Mouse (Mus musculus) hindbrain, postnatal 0 days (tissue): ENCODE measurements at regions not wholly inside any gene's neighbourhood (a gene's known extent, or its start where the extent isn't known, plus 50 kb on each side); places are given as distances from the start of the nearest gene placed in this dataset.
A peak's percentile ranks its signal among the peaks of the same experiment; 100 is the strongest.

Experiments used
- ATAC-seq: fragments of 200-750 bp; cut with Nextera tagmentation; 2 replicates; pipeline ENCODE4 v1.8.0; 2017; ENCODE audit warnings: mild to moderate bottlenecking, moderate TSS enrichment, moderate library complexity
- DNase-seq: peaks from one replicate; pipeline ENCODE4 v3.0.0-alpha.2; 2015; ENCODE audit warnings: low spot score
- H3K27ac ChIP-seq: fragments of 300-500 bp; sonication (generic); 2 replicates; pipeline ENCODE4 v1.5.1; 2014; ENCODE audit warnings: mild to moderate bottlenecking
- H3K27me3 ChIP-seq: fragments of 300-500 bp; sonication (generic); 2 replicates; pipeline ENCODE4 v1.6.1; 2014; ENCODE audit warnings: low read length, mixed read lengths; ENCODE audit not compliant: insufficient read depth
- H3K36me3 ChIP-seq: fragments of 300-500 bp; sonication (generic); 2 replicates; pipeline ENCODE4 v1.6.1; 2014; ENCODE audit warnings: low read length, mixed read lengths; ENCODE audit not compliant: insufficient read depth
- H3K4me1 ChIP-seq: fragments of 300-500 bp; sonication (generic); 2 replicates; pipeline ENCODE4 v1.6.1; 2014; ENCODE audit warnings: antibody characterized with exemption, low read length, mixed read lengths; ENCODE audit not compliant: insufficient read depth
- H3K4me2 ChIP-seq: fragments of 300-500 bp; sonication (generic); 2 replicates; pipeline ENCODE4 v1.6.1; 2014; ENCODE audit warnings: low read depth, mild to moderate bottlenecking, low read length, moderate library complexity, mixed read lengths
- H3K4me3 ChIP-seq: fragments of 300-500 bp; sonication (generic); 2 replicates; pipeline ENCODE4 v1.5.1; 2014; ENCODE audit warnings: low read length
- H3K9ac ChIP-seq: fragments of 300-500 bp; sonication (generic); replicated peaks from 2 replicates; pipeline ENCODE4 v1.6.1; 2014; ENCODE audit warnings: mild to moderate bottlenecking, low read length, moderate library complexity, mixed read lengths
- H3K9me3 ChIP-seq: fragments of 300-500 bp; sonication (generic); 2 replicates; pipeline ENCODE4 v1.6.1; 2016; ENCODE audit warnings: low read length, mixed read lengths
- CTCF ChIP-seq: IDR thresholded peaks from 2 replicates; pipeline ENCODE4 v1.5.1; 2016; ENCODE audit warnings: antibody characterized with exemption, control low read depth, low read depth
- WGBS: fragments of 180-500 bp; shearing (Covaris S2); extraction: QIAGEN DNeasy Blood & Tissue Kit; methylation state at CpG from one replicate; pipeline ENCODE4 v1.1.7; 2014; 5-methylcytosine and 5-hydroxymethylcytosine counted together

DNA sequence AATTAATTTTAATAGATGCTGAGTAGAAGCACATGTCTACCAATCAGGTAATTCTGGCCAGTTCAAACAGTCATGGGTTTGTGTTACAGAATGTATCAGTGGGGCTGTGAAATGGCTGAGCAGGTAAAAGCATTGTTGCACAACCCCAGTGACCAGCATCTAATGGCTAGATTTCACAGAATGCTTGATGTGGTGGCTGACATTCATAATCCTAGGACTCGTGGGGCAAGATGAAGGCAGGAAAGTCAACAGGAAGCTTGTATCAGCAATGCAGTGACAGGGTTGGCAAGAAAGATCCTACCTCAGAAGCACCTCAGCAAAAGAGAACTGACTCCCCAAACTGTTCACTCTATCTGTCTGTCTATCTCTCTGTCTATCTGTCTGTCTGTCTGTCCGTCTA is 186.7 kb downstream of the Satb1 start:
- no peaks in the 10 kb centered on the region for H3K27me3 ChIP-seq
- no peaks in the 10 kb centered on the region for H3K36me3 ChIP-seq
- H3K4me2 ChIP-seq: no peak overlapping the region
- H3K9me3 ChIP-seq: no peaks in the 10 kb centered on the region
- H3K27ac ChIP-seq: no peak overlapping the region
- H3K4me3 ChIP-seq: no peak overlapping the region
- H3K9ac ChIP-seq: no peak overlapping the region
- 85% methylated on average over 2 of the region's 2 CpGs for WGBS
- ATAC-seq (no peak), DNase-seq (no peak)
- H3K4me1 ChIP-seq: no peaks in the 10 kb centered on the region
- TF ChIP-seq CTCF: no peak

DNA sequence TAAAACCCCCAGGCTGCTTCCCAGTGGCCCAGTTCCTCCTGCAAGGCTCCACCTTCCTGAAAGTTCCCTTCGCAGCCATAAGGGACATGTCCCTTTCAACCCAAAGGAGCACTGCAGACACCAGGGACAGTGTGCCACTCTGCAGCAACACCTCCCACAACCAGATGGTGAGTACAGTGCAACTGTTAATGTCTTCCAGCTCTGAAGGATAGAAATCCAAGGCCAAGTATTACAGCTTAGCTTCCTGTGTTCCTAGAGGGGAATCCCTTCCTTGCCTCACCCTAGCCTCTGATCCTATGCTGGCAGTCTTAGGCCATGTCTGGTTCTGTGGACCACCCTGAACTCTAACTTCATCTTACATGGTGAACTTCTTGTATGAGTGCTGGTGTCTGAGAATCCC is 187.2 kb downstream of the Satb1 start:
- 95% methylated on average over 1 of the region's 1 CpGs for WGBS
- TF ChIP-seq CTCF: no peak
- no peak for ATAC-seq

DNA sequence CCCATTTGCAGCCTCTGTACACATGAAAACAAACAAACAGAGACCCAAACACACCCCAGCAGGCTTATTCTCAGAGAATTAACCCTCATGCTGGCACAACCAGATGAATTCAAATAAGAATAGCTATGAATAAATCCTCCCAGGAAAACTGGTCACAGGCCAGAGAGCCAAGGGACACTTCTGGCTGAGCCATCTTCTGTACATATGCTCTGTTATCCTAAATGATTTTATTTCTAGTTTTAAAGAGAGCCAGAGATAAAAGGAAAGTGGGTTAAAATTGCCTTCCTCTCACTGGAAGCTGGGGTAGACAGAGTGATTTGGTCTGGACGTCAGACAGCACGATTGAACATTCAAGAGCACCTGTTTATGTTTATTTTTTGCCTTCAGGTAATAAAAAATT is 190.4 kb downstream of the Satb1 start:
- Histone ChIP-seq H3K36me3 (no peaks in the 10 kb centered on the region), H3K9me3 (no peaks in the 10 kb centered on the region)
- 69% methylated on average over 2 of the region's 2 CpGs for WGBS

More for the DNA sequence above, 187.2 kb downstream of the Satb1 start:
- no peak overlapping the region for H3K4me3 ChIP-seq
- H3K4me2 ChIP-seq: no peak overlapping the region
- H3K9ac ChIP-seq: no peak overlapping the region
- no peaks in the 10 kb centered on the region for H3K4me1 ChIP-seq
- H3K36me3 ChIP-seq: no peaks in the 10 kb centered on the region
- no peaks in the 10 kb centered on the region for H3K9me3 ChIP-seq
- DNase-seq: no peak
- H3K27me3 ChIP-seq: no peaks in the 10 kb centered on the region
- H3K27ac ChIP-seq: no peak overlapping the region

DNA sequence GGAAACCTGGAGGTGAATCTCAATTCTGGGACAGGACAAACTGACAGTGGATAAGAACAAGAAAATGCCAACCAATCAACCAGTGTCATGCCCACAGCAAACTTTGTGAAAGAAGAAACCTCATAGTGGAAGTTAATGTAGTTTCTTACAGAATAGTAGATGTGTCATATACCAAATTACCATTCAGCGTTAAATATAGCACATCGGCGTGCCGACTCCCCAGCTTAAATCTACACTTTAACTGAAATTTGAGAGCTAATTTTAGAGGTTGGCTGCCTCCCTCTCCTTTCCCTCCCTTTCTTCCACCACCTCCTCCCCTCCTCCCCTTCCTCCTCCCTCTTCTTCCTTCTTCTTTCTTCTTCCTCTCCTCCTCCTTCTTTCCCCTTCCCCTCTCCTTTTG is 197.2 kb downstream of the Satb1 start:
- ATAC-seq: no peak
- H3K4me2 ChIP-seq: no peak overlapping the region
- H3K4me3 ChIP-seq: no peak overlapping the region
- no peak for TF ChIP-seq CTCF
- no peaks in the 10 kb centered on the region for H3K27me3 ChIP-seq
- no peaks in the 10 kb centered on the region for H3K9me3 ChIP-seq
- no peak overlapping the region for H3K27ac ChIP-seq
- H3K9ac ChIP-seq: no peak overlapping the region
- no peak for DNase-seq
- WGBS: 97% methylated on average over 4 of the region's 4 CpGs
- H3K4me1 ChIP-seq: no peaks in the 10 kb centered on the region
- no peaks in the 10 kb centered on the region for H3K36me3 ChIP-seq

More for the DNA sequence above, 190.4 kb downstream of the Satb1 start:
- TF ChIP-seq CTCF: no peak
- ATAC-seq: no peak
- no peak for DNase-seq
- Histone ChIP-seq H3K27ac (no peak overlapping the region), H3K4me2 (no peak overlapping the region), H3K27me3 (no peaks in the 10 kb centered on the region), H3K4me3 (no peak overlapping the region), H3K4me1 (no peaks in the 10 kb centered on the region), H3K9ac (no peak overlapping the region)

DNA sequence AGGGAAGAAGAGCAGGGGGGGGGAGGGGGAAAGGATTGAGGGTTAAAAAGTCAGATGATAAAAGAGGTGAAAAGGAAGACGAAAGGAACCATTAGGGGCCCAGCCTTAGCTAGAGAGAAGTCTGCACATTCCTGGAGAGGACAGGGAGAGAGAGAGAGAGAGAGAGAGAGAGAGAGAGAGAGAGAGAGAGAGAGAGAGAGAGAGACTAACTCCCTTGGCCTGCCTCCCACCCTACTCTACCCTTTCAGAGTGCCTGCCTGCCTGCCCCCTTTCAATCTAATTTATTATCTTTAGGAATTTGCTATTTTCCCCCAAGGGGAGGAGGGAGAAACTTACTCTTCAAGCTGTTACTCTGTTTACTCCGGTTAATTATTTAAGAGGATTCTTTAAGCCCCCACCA is 201.5 kb downstream of the Satb1 start:
- Histone ChIP-seq H3K9me3 (no peaks in the 10 kb centered on the region), H3K27me3 (no peaks in the 10 kb centered on the region), H3K4me3 (no peak overlapping the region), H3K36me3 (no peaks in the 10 kb centered on the region), H3K4me1 (no peaks in the 10 kb centered on the region), H3K4me2 (no peak overlapping the region), H3K9ac (no peak overlapping the region), H3K27ac (no peak overlapping the region)
- TF ChIP-seq CTCF: no peak
- ATAC-seq: no peak
- WGBS: 47% methylated on average over 2 of the region's 2 CpGs
- DNase-seq: no peak

DNA sequence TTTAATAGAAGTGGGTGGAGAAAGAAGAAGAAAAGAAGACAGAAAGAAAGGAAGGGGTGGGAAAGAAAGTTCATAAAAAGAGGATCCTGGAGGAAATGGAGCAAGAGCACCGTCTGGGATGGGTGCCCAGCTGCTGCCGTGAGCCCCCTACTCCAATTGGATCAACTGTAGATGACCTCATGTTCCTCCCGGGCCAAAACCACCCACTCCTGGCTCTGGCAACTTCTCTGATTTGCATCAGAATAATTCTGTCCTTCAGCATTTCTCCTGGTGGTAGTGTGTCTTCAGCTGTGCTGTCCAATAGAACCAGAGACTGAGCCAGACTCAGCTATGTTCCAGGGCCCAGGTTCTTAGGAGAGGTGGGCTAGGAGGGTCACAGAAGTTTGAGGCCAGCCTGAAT is 212.6 kb downstream of the Satb1 start:
- no peaks in the 10 kb centered on the region for H3K9me3 ChIP-seq
- 24% methylated on average over 3 of the region's 3 CpGs for WGBS
- no peaks in the 10 kb centered on the region for H3K4me1 ChIP-seq
- H3K9ac ChIP-seq: no peak overlapping the region
- no peak overlapping the region for H3K4me2 ChIP-seq
- no peak overlapping the region for H3K27ac ChIP-seq
- TF ChIP-seq CTCF: no peak
- no peaks in the 10 kb centered on the region for H3K27me3 ChIP-seq
- no peaks in the 10 kb centered on the region for H3K36me3 ChIP-seq
- DNase-seq: peak; percentile 48
- ATAC-seq: peak; percentile 81
- no peak overlapping the region for H3K4me3 ChIP-seq

DNA sequence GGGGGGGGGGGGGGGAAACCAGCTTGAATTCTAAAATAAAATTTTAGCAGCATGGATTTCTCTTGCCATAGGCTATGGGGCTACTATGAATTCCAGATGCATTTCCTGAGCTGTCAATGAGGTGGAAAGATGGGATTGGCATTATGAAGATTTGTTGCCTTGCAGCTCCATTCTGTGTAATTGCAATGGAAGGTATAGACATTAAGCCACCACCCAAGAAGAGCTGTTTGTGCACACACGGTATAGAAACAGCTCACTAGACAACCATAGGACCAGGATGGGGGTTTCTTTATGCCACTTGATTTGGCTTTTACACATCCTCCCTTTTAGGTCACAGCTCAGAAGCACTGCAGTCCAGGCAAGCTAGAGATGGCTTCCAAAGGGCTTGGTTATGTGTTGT is 247.8 kb downstream of the Satb1 start:
- TF ChIP-seq CTCF: no peak
- H3K27ac ChIP-seq: no peak overlapping the region
- no peaks in the 10 kb centered on the region for H3K9me3 ChIP-seq
- no peak overlapping the region for H3K9ac ChIP-seq
- no peaks in the 10 kb centered on the region for H3K36me3 ChIP-seq
- H3K4me1 ChIP-seq: no peaks in the 10 kb centered on the region
- H3K4me3 ChIP-seq: no peak overlapping the region
- ATAC-seq (no peak), DNase-seq (peak; percentile 9)
- 51% methylated on average over 1 of the region's 1 CpGs for WGBS
- no peaks in the 10 kb centered on the region for H3K27me3 ChIP-seq
- H3K4me2 ChIP-seq: no peak overlapping the region
